Mouse (Mus musculus): ENCODE results near the gene Scarf2. TPM values are rescaled to one million over a fixed set of nuclear protein-coding genes. Genes with fewer than 3 reads are reported as not detected.

Scarf2 gene
- polyA plus RNA-seq, 1 experiment from 2014 or later, result 2.7 TPM

DNA sequence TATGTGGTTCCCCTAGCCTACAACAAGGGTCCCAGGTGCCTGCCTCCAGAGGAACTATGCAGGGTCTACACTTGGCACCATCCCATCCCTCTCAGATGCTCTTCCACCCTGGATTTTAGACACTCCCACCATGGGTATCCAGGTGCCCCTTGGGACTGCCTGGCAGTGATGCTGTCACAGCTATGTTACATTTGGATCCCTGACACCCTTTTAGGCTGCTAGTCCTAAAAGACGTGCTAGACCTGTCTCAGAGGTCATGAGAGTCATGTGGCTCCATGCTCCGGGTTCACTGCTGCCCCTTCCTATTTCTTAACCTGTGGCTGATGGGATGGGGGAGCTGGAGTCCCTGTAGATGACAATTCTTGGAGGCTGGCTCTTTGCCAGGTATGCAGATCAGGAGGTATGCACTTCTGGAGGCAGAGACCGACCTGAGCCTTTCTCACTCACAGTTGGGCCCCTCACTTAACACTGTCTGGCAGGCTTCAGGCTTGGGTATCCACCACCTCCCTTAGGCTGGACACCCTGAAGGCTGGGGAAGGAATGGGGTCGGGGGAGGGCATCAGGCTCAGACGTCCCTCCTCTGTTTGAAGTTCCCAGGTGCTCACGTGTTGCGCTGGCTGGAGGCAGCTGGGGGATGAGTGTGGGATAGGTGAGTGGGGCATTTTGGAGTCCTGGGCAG lies 4.8 kb downstream of the Scarf2 start:
- 6% methylated on average over 7 of the region's 7 CpGs for WGBS
- H3K4me1 ChIP-seq, result peaks cover 65% of the 10 kb centered on the region
- no peak for ATAC-seq (ENCODE audit: low FRiP score)
- no peaks in the 10 kb centered on the region for H3K9me3 ChIP-seq (replicated peaks)
- no peak overlapping the region for H3K27ac ChIP-seq (replicated peaks)
- peaks cover 89% of the 10 kb centered on the region for H3K27me3 ChIP-seq (replicated peaks)
- peak overlapping the region; percentile 39 for H3K4me3 ChIP-seq (replicated peaks)
- H3K9ac ChIP-seq (replicated peaks), result no peak overlapping the region
- H3K36me3 ChIP-seq, result no peaks in the 10 kb centered on the region
- H3K4me2 ChIP-seq, result peak overlapping the region; percentile 70

- H3K4me1 ChIP-seq, result peaks cover 62% of the 10 kb centered on the region
- 3% methylated on average over 18 of the region's 18 CpGs for WGBS
Observed at GRCm38 (mm10) chr16:17802456-17802838, 5.4 kb downstream of the Scarf2 start.

DNA sequence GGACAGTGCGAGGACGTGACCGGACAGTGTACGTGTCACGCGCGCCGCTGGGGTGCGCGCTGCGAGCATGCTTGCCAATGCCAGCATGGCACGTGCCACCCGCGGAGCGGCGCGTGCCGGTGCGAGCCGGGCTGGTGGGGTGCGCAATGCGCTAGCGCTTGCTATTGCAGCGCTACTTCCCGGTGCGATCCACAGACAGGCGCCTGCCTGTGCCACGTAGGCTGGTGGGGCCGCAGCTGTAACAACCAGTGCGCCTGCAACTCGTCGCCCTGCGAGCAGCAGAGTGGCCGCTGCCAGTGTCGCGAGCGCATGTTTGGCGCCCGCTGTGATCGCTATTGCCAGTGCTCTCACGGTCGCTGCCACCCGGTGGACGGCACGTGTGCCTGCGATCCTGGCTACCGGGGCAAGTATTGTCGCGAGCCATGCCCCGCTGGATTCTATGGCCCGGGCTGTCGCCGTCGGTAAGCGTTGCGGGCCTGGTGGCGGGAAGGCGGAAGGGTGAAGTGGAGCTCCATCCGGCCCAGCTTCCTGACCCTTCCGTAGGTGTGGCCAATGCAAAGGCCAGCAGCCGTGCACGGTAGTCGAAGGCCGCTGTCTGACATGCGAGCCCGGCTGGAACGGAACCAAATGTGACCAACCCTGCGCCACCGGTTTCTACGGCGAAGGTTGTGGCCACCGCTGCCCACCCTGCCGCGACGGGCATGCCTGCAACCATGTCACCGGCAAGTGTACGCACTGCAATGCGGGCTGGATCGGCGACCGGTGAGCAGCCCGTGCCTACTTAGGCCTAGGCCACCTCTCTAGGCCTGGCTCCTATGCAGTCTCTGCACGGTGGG lies 6.0 kb downstream of the Scarf2 start:
- WGBS, result 5% methylated on average over 83 of the region's 83 CpGs
- peaks cover 62% of the 10 kb centered on the region for H3K4me1 ChIP-seq
- peak overlapping the region; percentile 39 for H3K4me3 ChIP-seq (replicated peaks)
- H3K27ac ChIP-seq (replicated peaks), result no peak overlapping the region
- peaks cover 80% of the 10 kb centered on the region for H3K27me3 ChIP-seq (replicated peaks)
- H3K36me3 ChIP-seq, result no peaks in the 10 kb centered on the region
- ATAC-seq (ENCODE audit: low FRiP score), result no peak
- peak overlapping the region; percentile 70 for H3K4me2 ChIP-seq
- no peaks in the 10 kb centered on the region for H3K9me3 ChIP-seq (replicated peaks)
- peak overlapping the region; percentile 33 for H3K9ac ChIP-seq (replicated peaks)

More at GRCm38 (mm10) chr16:17802456-17802838, 5.4 kb downstream of the Scarf2 start:
- Histone ChIP-seq H3K4me3 (replicated peaks) (peak overlapping the region; percentile 39), H3K4me2 (peak overlapping the region; percentile 70), H3K27ac (replicated peaks) (no peak overlapping the region), H3K27me3 (replicated peaks) (peaks cover 86% of the 10 kb centered on the region), H3K9me3 (replicated peaks) (no peaks in the 10 kb centered on the region), H3K9ac (replicated peaks) (0 out of 2 replicates have a peak overlapping the region, but pooled peaks have one; percentile 33), H3K36me3 (no peaks in the 10 kb centered on the region)
- no peak for ATAC-seq (ENCODE audit: low FRiP score)

GRCm38 (mm10) chr16:17803675-17804448 lies 6.8 kb downstream of the Scarf2 start:
- H3K4me1 ChIP-seq, result peaks cover 57% of the 10 kb centered on the region
- no peak for ATAC-seq (ENCODE audit: low FRiP score)

DNA sequence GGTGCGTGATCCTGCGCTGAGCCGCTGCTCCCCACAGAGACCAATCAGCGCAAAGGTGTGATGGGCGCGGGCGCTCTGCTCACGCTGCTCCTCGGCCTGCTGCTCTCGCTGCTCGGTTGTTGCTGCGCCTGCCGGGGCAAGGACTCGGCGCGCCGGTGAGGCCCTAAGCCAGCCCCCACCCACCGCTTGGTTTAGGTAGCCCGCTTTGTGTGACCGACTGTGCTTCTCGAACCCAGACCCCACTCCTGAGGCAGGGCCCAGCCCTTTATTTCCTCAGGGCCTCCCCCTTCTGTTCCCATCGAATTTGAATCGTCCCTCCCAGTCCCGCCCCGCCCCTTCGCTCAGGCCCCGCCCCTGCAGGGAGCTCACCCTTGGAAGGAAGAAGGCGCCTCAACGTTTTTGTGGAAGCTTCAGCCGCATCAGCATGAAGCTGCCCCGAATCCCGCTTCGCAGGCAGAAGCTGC lies 7.4 kb downstream of the Scarf2 start:
- 1% methylated on average over 33 of the region's 33 CpGs for WGBS
- peaks cover 67% of the 10 kb centered on the region for H3K27me3 ChIP-seq (replicated peaks)
- peaks cover 58% of the 10 kb centered on the region for H3K4me1 ChIP-seq
- no peaks in the 10 kb centered on the region for H3K9me3 ChIP-seq (replicated peaks)
- H3K4me2 ChIP-seq, result peak overlapping the region; percentile 70
- H3K9ac ChIP-seq (replicated peaks), result no peak overlapping the region
- no peak for ATAC-seq (ENCODE audit: low FRiP score)
- peak overlapping the region; percentile 39 for H3K4me3 ChIP-seq (replicated peaks)
- H3K27ac ChIP-seq (replicated peaks), result no peak overlapping the region
- no peaks in the 10 kb centered on the region for H3K36me3 ChIP-seq

More at GRCm38 (mm10) chr16:17803675-17804448, 6.8 kb downstream of the Scarf2 start:
- no peak overlapping the region; the same call in 1 of the 2 replicates for H3K9ac ChIP-seq (replicated peaks)
- H3K36me3 ChIP-seq, result no peaks in the 10 kb centered on the region
- 9% methylated on average over 33 of the region's 33 CpGs for WGBS
- no peak overlapping the region for H3K27ac ChIP-seq (replicated peaks)
- peak overlapping the region; percentile 70 for H3K4me2 ChIP-seq
- H3K9me3 ChIP-seq (replicated peaks), result no peaks in the 10 kb centered on the region
- peaks cover 73% of the 10 kb centered on the region for H3K27me3 ChIP-seq (replicated peaks)
- H3K4me3 ChIP-seq (replicated peaks), result peak overlapping the region; percentile 39

DNA sequence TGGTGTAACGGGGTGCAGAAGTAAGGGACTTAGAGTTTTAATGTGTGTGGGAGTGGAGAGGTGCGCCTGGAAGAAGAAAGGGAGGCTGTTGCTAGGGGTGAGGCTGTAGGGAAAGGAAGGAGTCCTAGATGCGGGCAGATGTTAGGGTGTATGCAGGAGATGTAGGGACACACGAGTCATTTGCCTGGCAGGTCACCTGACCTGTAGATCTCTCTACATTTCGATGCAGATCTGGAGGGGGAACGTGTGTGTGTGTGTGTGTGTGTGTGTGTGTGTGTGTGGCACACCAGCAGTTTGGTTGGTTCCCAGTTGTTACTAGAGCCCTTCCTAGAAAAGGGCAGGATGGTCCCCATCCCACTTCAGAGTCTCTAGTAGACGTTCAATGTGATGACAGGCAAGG lies 7.9 kb downstream of the Scarf2 start:
- WGBS, result 12% methylated on average over 7 of the region's 7 CpGs
- Histone ChIP-seq H3K36me3 (no peaks in the 10 kb centered on the region), H3K4me2 (peak overlapping the region; percentile 70), H3K27ac (replicated peaks) (no peak overlapping the region), H3K9me3 (replicated peaks) (no peaks in the 10 kb centered on the region), H3K4me3 (replicated peaks) (peak overlapping the region; percentile 39), H3K27me3 (replicated peaks) (peaks cover 62% of the 10 kb centered on the region), H3K4me1 (peaks cover 63% of the 10 kb centered on the region), H3K9ac (replicated peaks) (no peak overlapping the region)
- no peak for ATAC-seq (ENCODE audit: low FRiP score)

- peaks cover 66% of the 10 kb centered on the region for H3K4me1 ChIP-seq
- no peaks in the 10 kb centered on the region for H3K9me3 ChIP-seq (replicated peaks)
- peak overlapping the region; percentile 96 for H3K4me2 ChIP-seq
- WGBS, result 4% methylated on average over 48 of the region's 50 CpGs
- peak overlapping the region; percentile 65 for H3K4me3 ChIP-seq (replicated peaks)
- H3K27ac ChIP-seq (replicated peaks), result peak overlapping the region; percentile 92
- peak overlapping the region; percentile 87 for H3K9ac ChIP-seq (replicated peaks)
- ATAC-seq (ENCODE audit: low FRiP score), result peak; percentile 25; the same call in 1 of the 2 replicates
- peaks cover 52% of the 10 kb centered on the region for H3K27me3 ChIP-seq (replicated peaks)
- no peaks in the 10 kb centered on the region for H3K36me3 ChIP-seq
Observed at GRCm38 (mm10) chr16:17806581-17807191, 9.6 kb downstream of the Scarf2 start.

- Histone ChIP-seq H3K4me3 (replicated peaks) (peak overlapping the region; percentile 65), H3K9me3 (replicated peaks) (no peaks in the 10 kb centered on the region), H3K27ac (replicated peaks) (peak overlapping the region; percentile 92), H3K4me2 (peak overlapping the region; percentile 96), H3K4me1 (peaks cover 59% of the 10 kb centered on the region), H3K27me3 (replicated peaks) (peaks cover 46% of the 10 kb centered on the region), H3K36me3 (no peaks in the 10 kb centered on the region), H3K9ac (replicated peaks) (peak overlapping the region; percentile 87)
- peak; percentile 86 for ATAC-seq (ENCODE audit: low FRiP score)
- 2% methylated on average over 73 of the region's 73 CpGs for WGBS
Observed at GRCm38 (mm10) chr16:17807192-17808009, 10.3 kb downstream of the Scarf2 start.

- Histone ChIP-seq H3K36me3 (no peaks in the 10 kb centered on the region), H3K27ac (replicated peaks) (peak overlapping the region; percentile 43; the same call in 1 of the 2 replicates), H3K4me2 (no peak overlapping the region), H3K4me1 (peaks cover 42% of the 10 kb centered on the region), H3K4me3 (replicated peaks) (no peak overlapping the region), H3K9ac (replicated peaks) (no peak overlapping the region), H3K9me3 (replicated peaks) (no peaks in the 10 kb centered on the region), H3K27me3 (replicated peaks) (peaks cover 45% of the 10 kb centered on the region)
- 83% methylated on average over 4 of the region's 4 CpGs for WGBS
- no peak for ATAC-seq (ENCODE audit: low FRiP score)
Observed at GRCm38 (mm10) chr16:17809125-17809524, 12.0 kb downstream of the Scarf2 start.

GRCm38 (mm10) chr16:17809711-17810110 lies 12.6 kb downstream of the Scarf2 start:
- Histone ChIP-seq H3K4me2 (no peak overlapping the region), H3K4me1 (peaks cover 36% of the 10 kb centered on the region), H3K27ac (replicated peaks) (peak overlapping the region; percentile 43), H3K4me3 (replicated peaks) (no peak overlapping the region), H3K27me3 (replicated peaks) (peaks cover 44% of the 10 kb centered on the region), H3K9me3 (replicated peaks) (no peaks in the 10 kb centered on the region), H3K9ac (replicated peaks) (no peak overlapping the region), H3K36me3 (no peaks in the 10 kb centered on the region)
- WGBS, result 17% methylated on average over 7 of the region's 7 CpGs
- ATAC-seq (ENCODE audit: low FRiP score), result no peak

Data from neural tube, embryonic 15.5 days (tissue).